Mouse (Mus musculus): ENCODE measurements at regions not wholly inside any gene's neighbourhood (a gene's known extent, or its start where the extent isn't known, plus 50 kb on each side); places are given as distances from the start of the nearest gene placed in this dataset.

- no peak overlapping the region for H3K4me3 ChIP-seq
- H3K4me1 ChIP-seq, result no peaks in the 10 kb centered on the region
- no peaks in the 10 kb centered on the region for H3K36me3 ChIP-seq
- H3K9me3 ChIP-seq (replicated peaks), result no peaks in the 10 kb centered on the region
- H3K27ac ChIP-seq, result no peak overlapping the region
- H3K27me3 ChIP-seq (ENCODE audit: low read depth, poor library complexity, severe bottlenecking), result no peaks in the 10 kb centered on the region
- DNase-seq (ENCODE audit: low spot score), result no peak
- WGBS, result 90% methylated on average over 5 of the region's 5 CpGs
These were observed 60.6 kb downstream of the Crygs start for GRCm38 (mm10) chr16:22750725-22751287.

GRCm38 (mm10) chr16:22744121-22744855 is 67.1 kb downstream of the Crygs start:
- 89% methylated on average over 7 of the region's 7 CpGs for WGBS

GRCm38 (mm10) chr16:22743461-22743860 is 67.9 kb downstream of the Crygs start:
- DNase-seq (ENCODE audit: low spot score), result no peak
- Histone ChIP-seq H3K4me1 (no peaks in the 10 kb centered on the region), H3K36me3 (no peaks in the 10 kb centered on the region), H3K9me3 (replicated peaks) (no peaks in the 10 kb centered on the region), H3K27me3 (ENCODE audit: low read depth, poor library complexity, severe bottlenecking) (no peaks in the 10 kb centered on the region), H3K27ac (no peak overlapping the region), H3K4me3 (no peak overlapping the region)
- 88% methylated on average over 1 of the region's 1 CpGs for WGBS

More at GRCm38 (mm10) chr16:22744121-22744855, 67.1 kb downstream of the Crygs start:
- Histone ChIP-seq H3K36me3 (no peaks in the 10 kb centered on the region), H3K4me1 (no peaks in the 10 kb centered on the region), H3K27me3 (ENCODE audit: low read depth, poor library complexity, severe bottlenecking) (no peaks in the 10 kb centered on the region), H3K4me3 (no peak overlapping the region), H3K27ac (no peak overlapping the region), H3K9me3 (replicated peaks) (no peaks in the 10 kb centered on the region)
- peak; percentile 15 for DNase-seq (ENCODE audit: low spot score)

- H3K36me3 ChIP-seq, result no peaks in the 10 kb centered on the region
These were observed 69.9 kb downstream of the Crygs start for GRCm38 (mm10) chr16:22741496-22741895.

GRCm38 (mm10) chr16:22734529-22735022 is 76.8 kb downstream of the Crygs start:
- 73% methylated on average over 10 of the region's 10 CpGs for WGBS
- H3K9me3 ChIP-seq (replicated peaks), result no peaks in the 10 kb centered on the region
- H3K36me3 ChIP-seq, result no peaks in the 10 kb centered on the region
- H3K4me1 ChIP-seq, result no peaks in the 10 kb centered on the region
- H3K27me3 ChIP-seq (ENCODE audit: low read depth, poor library complexity, severe bottlenecking), result no peaks in the 10 kb centered on the region
- no peak for DNase-seq (ENCODE audit: low spot score)
- no peak overlapping the region for H3K4me3 ChIP-seq
- H3K27ac ChIP-seq, result no peak overlapping the region

More at GRCm38 (mm10) chr16:22741496-22741895, 69.9 kb downstream of the Crygs start:
- 83% methylated on average over 4 of the region's 4 CpGs for WGBS
- no peak overlapping the region for H3K4me3 ChIP-seq
- peak; percentile 7 for DNase-seq (ENCODE audit: low spot score)
- H3K4me1 ChIP-seq, result no peaks in the 10 kb centered on the region
- no peak overlapping the region for H3K27ac ChIP-seq
- H3K9me3 ChIP-seq (replicated peaks), result no peaks in the 10 kb centered on the region
- H3K27me3 ChIP-seq (ENCODE audit: low read depth, poor library complexity, severe bottlenecking), result no peaks in the 10 kb centered on the region

GRCm38 (mm10) chr16:22733772-22734528 is 76.9 kb upstream of the Dgkg start:
- Histone ChIP-seq H3K27ac (no peak overlapping the region), H3K27me3 (ENCODE audit: low read depth, poor library complexity, severe bottlenecking) (no peaks in the 10 kb centered on the region), H3K9me3 (replicated peaks) (no peaks in the 10 kb centered on the region), H3K36me3 (no peaks in the 10 kb centered on the region), H3K4me3 (no peak overlapping the region), H3K4me1 (no peaks in the 10 kb centered on the region)
- DNase-seq (ENCODE audit: low spot score), result no peak
- WGBS, result 62% methylated on average over 11 of the region's 11 CpGs

- Histone ChIP-seq H3K27me3 (ENCODE audit: low read depth, poor library complexity, severe bottlenecking) (no peaks in the 10 kb centered on the region), H3K4me1 (no peaks in the 10 kb centered on the region), H3K36me3 (no peaks in the 10 kb centered on the region), H3K27ac (no peak overlapping the region), H3K4me3 (no peak overlapping the region), H3K9me3 (replicated peaks) (no peaks in the 10 kb centered on the region)
- WGBS, result 86% methylated on average over 3 of the region's 3 CpGs
- no peak for DNase-seq (ENCODE audit: low spot score)
These were observed 72.1 kb upstream of the Dgkg start for GRCm38 (mm10) chr16:22729096-22729495.

- over 99% methylated on average over 3 of the region's 3 CpGs for WGBS
- Histone ChIP-seq H3K27ac (no peak overlapping the region), H3K36me3 (no peaks in the 10 kb centered on the region), H3K27me3 (ENCODE audit: low read depth, poor library complexity, severe bottlenecking) (no peaks in the 10 kb centered on the region), H3K9me3 (replicated peaks) (no peaks in the 10 kb centered on the region), H3K4me1 (no peaks in the 10 kb centered on the region), H3K4me3 (no peak overlapping the region)
- no peak for DNase-seq (ENCODE audit: low spot score)
These were observed 68.2 kb upstream of the Dgkg start for GRCm38 (mm10) chr16:22725261-22725660.

- Histone ChIP-seq H3K27ac (no peak overlapping the region), H3K9me3 (replicated peaks) (no peaks in the 10 kb centered on the region), H3K4me3 (no peak overlapping the region), H3K27me3 (ENCODE audit: low read depth, poor library complexity, severe bottlenecking) (no peaks in the 10 kb centered on the region), H3K4me1 (no peaks in the 10 kb centered on the region), H3K36me3 (no peaks in the 10 kb centered on the region)
- DNase-seq (ENCODE audit: low spot score), result no peak
- WGBS, result 89% methylated on average over 4 of the region's 4 CpGs
These were observed 66.3 kb upstream of the Dgkg start for GRCm38 (mm10) chr16:22723333-22723732.

GRCm38 (mm10) chr16:22719791-22720190 is 62.8 kb upstream of the Dgkg start:
- Histone ChIP-seq H3K27ac (no peak overlapping the region), H3K4me1 (no peaks in the 10 kb centered on the region), H3K36me3 (no peaks in the 10 kb centered on the region), H3K4me3 (no peak overlapping the region), H3K9me3 (replicated peaks) (no peaks in the 10 kb centered on the region), H3K27me3 (ENCODE audit: low read depth, poor library complexity, severe bottlenecking) (no peaks in the 10 kb centered on the region)
- no peak for DNase-seq (ENCODE audit: low spot score)
- WGBS, result 79% methylated on average over 4 of the region's 4 CpGs

GRCm38 (mm10) chr16:22719304-22719703 is 62.3 kb upstream of the Dgkg start:
- Histone ChIP-seq H3K9me3 (replicated peaks) (no peaks in the 10 kb centered on the region), H3K27ac (no peak overlapping the region), H3K36me3 (no peaks in the 10 kb centered on the region), H3K4me3 (no peak overlapping the region), H3K27me3 (ENCODE audit: low read depth, poor library complexity, severe bottlenecking) (no peaks in the 10 kb centered on the region), H3K4me1 (no peaks in the 10 kb centered on the region)
- no peak for DNase-seq (ENCODE audit: low spot score)
- WGBS, result 59% methylated on average over 7 of the region's 7 CpGs

GRCm38 (mm10) chr16:22717462-22717861 is 60.4 kb upstream of the Dgkg start:
- Histone ChIP-seq H3K4me1 (no peaks in the 10 kb centered on the region), H3K36me3 (no peaks in the 10 kb centered on the region), H3K4me3 (no peak overlapping the region), H3K27me3 (ENCODE audit: low read depth, poor library complexity, severe bottlenecking) (no peaks in the 10 kb centered on the region), H3K9me3 (replicated peaks) (no peaks in the 10 kb centered on the region), H3K27ac (no peak overlapping the region)
- WGBS, result 70% methylated on average over 2 of the region's 2 CpGs
- no peak for DNase-seq (ENCODE audit: low spot score)

GRCm38 (mm10) chr16:22716306-22716830 is 59.3 kb upstream of the Dgkg start:
- Histone ChIP-seq H3K4me3 (no peak overlapping the region), H3K9me3 (replicated peaks) (no peaks in the 10 kb centered on the region), H3K27ac (no peak overlapping the region), H3K36me3 (no peaks in the 10 kb centered on the region), H3K4me1 (no peaks in the 10 kb centered on the region), H3K27me3 (ENCODE audit: low read depth, poor library complexity, severe bottlenecking) (no peaks in the 10 kb centered on the region)
- no peak for DNase-seq (ENCODE audit: low spot score)
- WGBS, result 94% methylated on average over 8 of the region's 8 CpGs

All from limb, embryonic 10.5 days (tissue).